Mouse (Mus musculus) hindbrain, postnatal 0 days (tissue): ENCODE results near the gene Shkbp1. TPM values are rescaled to one million over a fixed set of nuclear protein-coding genes. Genes with fewer than 3 reads are reported as not detected.
A peak's percentile ranks its signal among the peaks of the same experiment; 100 is the strongest.

Experiments used
- ATAC-seq: fragments of 200-750 bp; cut with Nextera tagmentation; 2 replicates; pipeline ENCODE4 v1.8.0; 2017; ENCODE audit warnings: mild to moderate bottlenecking, moderate TSS enrichment, moderate library complexity
- DNase-seq: peaks from one replicate; pipeline ENCODE4 v3.0.0-alpha.2; 2015; ENCODE audit warnings: low spot score
- H3K27ac ChIP-seq: fragments of 300-500 bp; sonication (generic); 2 replicates; pipeline ENCODE4 v1.5.1; 2014; ENCODE audit warnings: mild to moderate bottlenecking
- H3K27me3 ChIP-seq: fragments of 300-500 bp; sonication (generic); 2 replicates; pipeline ENCODE4 v1.6.1; 2014; ENCODE audit warnings: low read length, mixed read lengths; ENCODE audit not compliant: insufficient read depth
- H3K36me3 ChIP-seq: fragments of 300-500 bp; sonication (generic); 2 replicates; pipeline ENCODE4 v1.6.1; 2014; ENCODE audit warnings: low read length, mixed read lengths; ENCODE audit not compliant: insufficient read depth
- H3K4me1 ChIP-seq: fragments of 300-500 bp; sonication (generic); 2 replicates; pipeline ENCODE4 v1.6.1; 2014; ENCODE audit warnings: antibody characterized with exemption, low read length, mixed read lengths; ENCODE audit not compliant: insufficient read depth
- H3K4me2 ChIP-seq: fragments of 300-500 bp; sonication (generic); 2 replicates; pipeline ENCODE4 v1.6.1; 2014; ENCODE audit warnings: low read depth, mild to moderate bottlenecking, low read length, moderate library complexity, mixed read lengths
- H3K4me3 ChIP-seq: fragments of 300-500 bp; sonication (generic); 2 replicates; pipeline ENCODE4 v1.5.1; 2014; ENCODE audit warnings: low read length
- H3K9ac ChIP-seq: fragments of 300-500 bp; sonication (generic); replicated peaks from 2 replicates; pipeline ENCODE4 v1.6.1; 2014; ENCODE audit warnings: mild to moderate bottlenecking, low read length, moderate library complexity, mixed read lengths
- H3K9me3 ChIP-seq: fragments of 300-500 bp; sonication (generic); 2 replicates; pipeline ENCODE4 v1.6.1; 2016; ENCODE audit warnings: low read length, mixed read lengths
- CTCF ChIP-seq: IDR thresholded peaks from 2 replicates; pipeline ENCODE4 v1.5.1; 2016; ENCODE audit warnings: antibody characterized with exemption, control low read depth, low read depth
- WGBS: fragments of 180-500 bp; shearing (Covaris S2); extraction: QIAGEN DNeasy Blood & Tissue Kit; methylation state at CpG from one replicate; pipeline ENCODE4 v1.1.7; 2014; 5-methylcytosine and 5-hydroxymethylcytosine counted together
- polyA plus RNA-seq: library from polyadenylated mRNA; unstranded; fragments of >200 nt; fragmentation: Nextera tagmentation; extraction: Ambion mirVana; gene quantifications from 2 replicates; pipeline ENCODE4 v1.2.1, GENCODE M21; 2015
- total RNA-seq: library from RNA; depleted of rRNA; stranded (reverse); fragments of >200 nt; gene quantifications from 2 replicates; pipeline ENCODE4 v1.2.3, GENCODE M21; 2014; rRNA removed

Gene Shkbp1
- 27.0 and 31.2 TPM in 2 replicates for total RNA-seq
- 20.0 and 20.2 TPM in 2 replicates for polyA plus RNA-seq

GRCm38 (mm10) chr7:27355745-27356240 is at the start of gene Shkbp1:
TSS of gene Shkbp1 (minus strand) at chr7:27356019.
- DNase-seq, result peak; percentile 94
- WGBS, result under 1% methylated on average over 34 of the region's 34 CpGs

DNA sequence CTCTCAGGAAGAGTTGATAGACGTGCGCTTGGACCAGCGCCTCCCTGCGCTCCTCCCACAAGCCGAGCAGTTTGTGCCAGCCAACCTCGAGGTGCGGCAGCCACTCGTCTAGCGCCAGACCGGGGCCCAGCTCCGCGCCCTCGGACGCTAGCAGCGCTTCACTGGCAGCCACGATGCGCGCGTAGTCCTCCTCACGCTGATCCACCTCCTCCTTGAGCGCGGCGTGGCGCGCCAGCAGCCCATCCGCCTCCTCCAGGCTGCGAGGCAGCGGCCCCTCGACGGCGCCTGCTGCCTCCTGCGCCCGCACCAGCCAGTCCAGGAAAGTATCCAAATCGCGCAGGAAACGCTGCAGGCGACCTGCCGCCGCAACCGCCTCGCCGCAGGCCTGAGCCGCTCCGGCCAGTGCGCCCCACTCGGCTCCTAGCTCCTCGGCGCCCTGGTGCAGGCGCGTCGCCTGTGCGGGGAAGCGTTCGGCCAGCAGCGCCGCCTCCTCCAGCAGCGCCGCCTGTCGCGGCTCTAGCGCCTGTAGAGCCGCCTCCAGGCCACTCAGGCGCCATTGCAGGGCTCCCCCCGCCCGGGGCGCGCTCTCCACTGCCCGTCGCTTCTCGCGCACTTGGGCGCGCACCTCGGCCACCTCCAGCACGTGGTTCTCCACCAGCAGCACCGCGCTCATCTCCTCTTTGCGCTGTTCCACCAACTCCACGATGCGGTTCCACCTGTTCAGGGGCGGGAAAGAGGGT is 48.6 kb upstream of the Shkbp1 start:
- Histone ChIP-seq H3K9ac (no peak overlapping the region), H3K4me2 (no peak overlapping the region), H3K27ac (no peak overlapping the region), H3K27me3 (peaks cover 50% of the 10 kb centered on the region), H3K4me3 (no peak overlapping the region), H3K4me1 (no peaks in the 10 kb centered on the region), H3K9me3 (no peaks in the 10 kb centered on the region), H3K36me3 (peaks cover 16% of the 10 kb centered on the region; the same call in 1 of the 2 replicates)
- WGBS, result 15% methylated on average over 81 of the region's 81 CpGs
- DNase-seq, result no peak
- ATAC-seq, result no peak
- no peak for TF ChIP-seq CTCF

More at GRCm38 (mm10) chr7:27355745-27356240, at the start of gene Shkbp1:
- TF ChIP-seq CTCF, result no peak
- ATAC-seq, result peak; percentile 95
- Histone ChIP-seq H3K9me3 (no peaks in the 10 kb centered on the region), H3K4me3 (peak within 1 kb of the TSS; percentile 72), H3K9ac (peak within 1 kb of the TSS; percentile 64), H3K4me2 (peak within 1 kb of the TSS; percentile 81), H3K27me3 (0 out of 2 replicates have a peak, but pooled peaks cover 10% of the 10 kb centered on the region), H3K27ac (peak within 1 kb of the TSS; percentile 41; the same call in 1 of the 2 replicates), H3K4me1 (peaks cover 12% of the 10 kb centered on the region; the same call in 1 of the 2 replicates), H3K36me3 (peaks cover 6% of the 10 kb centered on the region; the same call in 1 of the 2 replicates)

GRCm38 (mm10) chr7:27402675-27403074 is 46.9 kb upstream of the Shkbp1 start:
- Histone ChIP-seq H3K4me3 (no peak overlapping the region), H3K27ac (no peak overlapping the region), H3K9me3 (no peaks in the 10 kb centered on the region), H3K4me1 (no peaks in the 10 kb centered on the region), H3K27me3 (peaks cover 37% of the 10 kb centered on the region), H3K36me3 (peaks cover 10% of the 10 kb centered on the region; the same call in 1 of the 2 replicates), H3K4me2 (no peak overlapping the region), H3K9ac (no peak overlapping the region)
- ATAC-seq (peak; percentile 70; the same call in 1 of the 2 replicates), DNase-seq (peak; percentile 79)
- WGBS, result 15% methylated on average over 16 of the region's 16 CpGs
- peak; percentile 82 for TF ChIP-seq CTCF

DNA sequence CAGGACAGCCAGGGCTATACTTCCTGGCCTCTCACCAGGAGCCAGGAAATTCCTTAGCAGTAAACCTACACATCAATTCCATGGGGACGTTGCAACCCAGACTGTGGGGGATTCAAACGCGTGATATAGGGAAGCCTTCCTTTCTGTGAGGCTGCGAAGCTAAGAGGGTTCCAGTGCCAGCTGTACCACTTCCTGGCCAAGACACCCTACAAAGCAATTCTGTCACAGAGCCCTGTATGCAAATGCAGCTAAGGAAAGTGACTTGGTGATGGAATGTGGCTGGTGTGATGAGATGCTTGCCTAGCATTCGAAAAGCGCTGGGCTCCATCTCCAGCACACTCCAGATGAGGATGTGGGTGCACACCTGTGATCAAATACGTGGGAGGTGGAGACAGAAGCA is 44.7 kb upstream of the Shkbp1 start:
- no peak for TF ChIP-seq CTCF
- H3K4me1 ChIP-seq, result peaks cover 6% of the 10 kb centered on the region; the same call in 1 of the 2 replicates
- H3K36me3 ChIP-seq, result peaks cover 6% of the 10 kb centered on the region; the same call in 1 of the 2 replicates
- ATAC-seq, result no peak
- H3K27ac ChIP-seq, result no peak overlapping the region
- DNase-seq, result no peak
- H3K4me2 ChIP-seq, result no peak overlapping the region
- H3K4me3 ChIP-seq, result no peak overlapping the region
- WGBS, result 79% methylated on average over 7 of the region's 7 CpGs
- H3K9ac ChIP-seq, result no peak overlapping the region
- peaks cover 22% of the 10 kb centered on the region for H3K27me3 ChIP-seq
- no peaks in the 10 kb centered on the region for H3K9me3 ChIP-seq

GRCm38 (mm10) chr7:27397048-27397949 is 41.5 kb upstream of the Shkbp1 start:
- Histone ChIP-seq H3K9me3 (no peaks in the 10 kb centered on the region), H3K4me1 (peaks cover 6% of the 10 kb centered on the region; the same call in 1 of the 2 replicates), H3K36me3 (peaks cover 6% of the 10 kb centered on the region; the same call in 1 of the 2 replicates), H3K27me3 (peaks cover 13% of the 10 kb centered on the region; the same call in 1 of the 2 replicates), H3K9ac (peak overlapping the region; percentile 62; the same call in 1 of the 2 replicates), H3K27ac (no peak overlapping the region), H3K4me2 (peak overlapping the region; percentile 73), H3K4me3 (peak overlapping the region; percentile 53)
- 24% methylated on average over 26 of the region's 26 CpGs for WGBS
- peak; percentile 63 for ATAC-seq
- peak; percentile 83 for DNase-seq
- TF ChIP-seq CTCF, result peak; percentile 84
